In the genomic region with DNA sequence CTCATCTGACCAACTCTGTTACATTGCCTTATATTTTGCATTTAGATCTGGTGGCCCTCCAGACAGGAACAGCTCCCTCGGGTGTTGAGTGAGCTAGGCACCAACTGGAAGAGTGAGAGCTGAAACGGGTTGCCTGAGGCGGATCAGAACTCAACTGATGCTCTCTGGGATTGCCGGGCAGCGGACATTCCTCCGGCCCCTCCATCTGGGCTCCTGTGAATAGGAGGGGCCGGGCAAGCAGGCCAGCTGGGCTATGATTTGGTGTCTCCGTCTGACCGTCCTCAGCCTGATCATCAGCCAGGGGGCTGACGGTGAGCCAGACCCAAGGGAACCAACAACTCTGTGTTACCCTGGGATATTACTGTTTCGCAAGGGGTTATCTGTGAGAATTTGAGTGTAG, we compare ENCODE assay signal across 10 mouse cellular contexts. TPM values are rescaled to one million over a fixed set of nuclear protein-coding genes. Genes with fewer than 3 reads are reported as not detected.
DNase-seq lines count a peak whose midpoint lies in the region; ATAC-seq lines count a peak whose summit lies in the region.
"Had no signal": no experiment of that assay in that cellular context is flagged by ENCODE, and none has a peak within 500 bp of the region (broad histone marks: within the 10 kb centered on the region; RNA-seq: fewer than 3 reads in every experiment).

No protein-coding gene starts in this region.

- no peaks in the 10 kb centered on the region for H3K27me3 ChIP-seq in embryonic facial prominence, embryonic 14.5 days (replicated peaks; ENCODE audit: control insufficient read depth, insufficient read depth, low read length)
- no peaks in the 10 kb centered on the region for H3K27me3 ChIP-seq in forebrain, embryonic 15.5 days
- H3K27me3 ChIP-seq in limb, embryonic 12.5 days, result no peaks in the 10 kb centered on the region
- H3K27me3 ChIP-seq in neural tube, embryonic 15.5 days (replicated peaks), result no peaks in the 10 kb centered on the region

- H3K9ac ChIP-seq in embryonic facial prominence, embryonic 14.5 days (ENCODE audit: low read depth, low read length), result peak overlapping the region; percentile 45
- H3K9ac ChIP-seq in forebrain, embryonic 15.5 days (replicated peaks), result peak overlapping the region; percentile 78
- no peak overlapping the region for H3K9ac ChIP-seq in limb, embryonic 12.5 days (replicated peaks)
- no peak overlapping the region; the same call in 1 of the 2 replicates for H3K9ac ChIP-seq in neural tube, embryonic 15.5 days (replicated peaks)

- no peak for DNase-seq in embryonic facial prominence, embryonic 14.5 days (ENCODE audit: low spot score)
- no peak for DNase-seq in cerebellum, postnatal 36 days
- DNase-seq in heart, postnatal 14 days, result no peak
- DNase-seq in right cerebral cortex, postnatal 25 days, result no peak
- DNase-seq: kidney, postnatal 10 days had no signal

- no peak for ATAC-seq in embryonic facial prominence, embryonic 14.5 days (ENCODE audit: low read depth)
- no peak for ATAC-seq in forebrain, embryonic 15.5 days (replicated peaks)
- no peak for ATAC-seq in limb, embryonic 12.5 days (ENCODE audit: insufficient number of reproducible peaks, insufficient read depth, low FRiP score, low TSS enrichment, low read depth)
- ATAC-seq in neural tube, embryonic 15.5 days (ENCODE audit: low FRiP score), result no peak

- peak overlapping the region; percentile 70 for H3K4me3 ChIP-seq in embryonic facial prominence, embryonic 14.5 days (ENCODE audit: low read depth, low read length)
- H3K4me3 ChIP-seq in forebrain, embryonic 15.5 days, result peak overlapping the region; percentile 87
- H3K4me3 ChIP-seq in limb, embryonic 12.5 days (replicated peaks), result peak overlapping the region; percentile 66
- H3K4me3 ChIP-seq in neural tube, embryonic 15.5 days (replicated peaks), result peak overlapping the region; percentile 29

- H3K9me3 ChIP-seq in embryonic facial prominence, embryonic 14.5 days (ENCODE audit: control insufficient read depth, low read length), result no peaks in the 10 kb centered on the region
- no peaks in the 10 kb centered on the region for H3K9me3 ChIP-seq in forebrain, embryonic 15.5 days
- no peaks in the 10 kb centered on the region for H3K9me3 ChIP-seq in limb, embryonic 12.5 days
- H3K9me3 ChIP-seq in neural tube, embryonic 15.5 days (replicated peaks), result no peaks in the 10 kb centered on the region

- intact Hi-C loops in heart, postnatal 14 days (cut with DNase I), result no loop called here

- no peak overlapping the region for H3K27ac ChIP-seq in embryonic facial prominence, embryonic 14.5 days (replicated peaks; ENCODE audit: low read depth, low read length)
- no peak overlapping the region for H3K27ac ChIP-seq in forebrain, embryonic 15.5 days (replicated peaks)
- H3K27ac ChIP-seq in limb, embryonic 12.5 days, result no peak overlapping the region
- no peak overlapping the region for H3K27ac ChIP-seq in neural tube, embryonic 15.5 days (replicated peaks)

- WGBS in embryonic facial prominence, embryonic 14.5 days, result 46% methylated on average over 11 of the region's 11 CpGs
- 23% methylated on average over 11 of the region's 11 CpGs for WGBS in forebrain, embryonic 15.5 days
- 58% methylated on average over 11 of the region's 11 CpGs for WGBS in limb, embryonic 12.5 days
- 22% methylated on average over 11 of the region's 11 CpGs for WGBS in neural tube, embryonic 15.5 days

- H3K4me1 ChIP-seq in embryonic facial prominence, embryonic 14.5 days (ENCODE audit: control insufficient read depth, insufficient read depth, low read length), result peaks cover 13% of the 10 kb centered on the region
- peaks cover 67% of the 10 kb centered on the region for H3K4me1 ChIP-seq in forebrain, embryonic 15.5 days
- H3K4me1 ChIP-seq in limb, embryonic 12.5 days (replicated peaks), result peaks cover 48% of the 10 kb centered on the region
- peaks cover 69% of the 10 kb centered on the region for H3K4me1 ChIP-seq in neural tube, embryonic 15.5 days

- 0 out of 2 replicates have a peak, but pooled peaks cover 1% of the 10 kb centered on the region for H3K36me3 ChIP-seq in embryonic facial prominence, embryonic 14.5 days (ENCODE audit: control insufficient read depth, insufficient read depth, low read length)
- H3K36me3 ChIP-seq in forebrain, embryonic 15.5 days, result peaks cover 3% of the 10 kb centered on the region; the same call in 1 of the 2 replicates
- peaks cover 39% of the 10 kb centered on the region for H3K36me3 ChIP-seq in limb, embryonic 12.5 days
- H3K36me3 ChIP-seq in neural tube, embryonic 15.5 days, result no peaks in the 10 kb centered on the region

- peak overlapping the region; percentile 78 for H3K4me2 ChIP-seq in embryonic facial prominence, embryonic 14.5 days (ENCODE audit: low read depth, low read length)
- H3K4me2 ChIP-seq in forebrain, embryonic 15.5 days (replicated peaks), result peak overlapping the region; percentile 87
- H3K4me2 ChIP-seq in limb, embryonic 12.5 days, result peak overlapping the region; percentile 79
- peak overlapping the region; percentile 86 for H3K4me2 ChIP-seq in neural tube, embryonic 15.5 days

RNA-seq across cellular contexts. Expression of a gene that starts 2.6 kb away (rescaled TPM):
- polyA plus RNA-seq in embryonic facial prominence, embryonic 14.5 days (2014; fragmentation: Nextera tagmentation; extraction: Ambion mirVana), result 21.4 and 26.3 TPM in 2 replicates
- 74.0 and 78.3 TPM in 2 replicates for polyA plus RNA-seq in forebrain, embryonic 15.5 days (2015; fragmentation: Nextera tagmentation; extraction: Ambion mirVana)
- 69.7 and 70.5 TPM in 2 replicates for polyA plus RNA-seq in limb, embryonic 12.5 days (2016; fragmentation: Nextera tagmentation; extraction: Ambion mirVana)
- 38.9 TPM in 2 replicates for polyA plus RNA-seq in neural tube, embryonic 15.5 days (2015; fragmentation: Nextera tagmentation; extraction: Ambion mirVana)
- under 1 TPM; 0.49 to 0.76 TPM for total RNA-seq in heart, postnatal 14 days (2021)
- total RNA-seq: granulocyte monocyte progenitor cell, adult 5-6 weeks had no signal

RNA-seq across cellular contexts. Expression of a gene that starts 9.1 kb away (rescaled TPM):
- polyA plus RNA-seq in embryonic facial prominence, embryonic 14.5 days (2014; fragmentation: Nextera tagmentation; extraction: Ambion mirVana), result 0.68 and 0.77 TPM in 2 replicates
- not detected in 2 replicates for polyA plus RNA-seq in forebrain, embryonic 15.5 days (2015; fragmentation: Nextera tagmentation; extraction: Ambion mirVana)
- polyA plus RNA-seq in limb, embryonic 12.5 days (2016; fragmentation: Nextera tagmentation; extraction: Ambion mirVana), result 0.21 TPM in 1 of 2 replicates, not detected in the other
- polyA plus RNA-seq in neural tube, embryonic 15.5 days (2015; fragmentation: Nextera tagmentation; extraction: Ambion mirVana), result 0.36 and 0.38 TPM in 2 replicates
- total RNA-seq in heart, postnatal 14 days (2021), result 1 to 10 TPM in 1 of 2 experiments, under 1 TPM in 1; 0.98 to 1.1 TPM
- total RNA-seq: granulocyte monocyte progenitor cell, adult 5-6 weeks had no signal

RNA-seq across cellular contexts. Expression of a gene that starts 15.6 kb away (rescaled TPM):
- polyA plus RNA-seq in embryonic facial prominence, embryonic 14.5 days (2014; fragmentation: Nextera tagmentation; extraction: Ambion mirVana), result 192 and 231 TPM in 2 replicates
- polyA plus RNA-seq in forebrain, embryonic 15.5 days (2015; fragmentation: Nextera tagmentation; extraction: Ambion mirVana), result 46.6 and 52.7 TPM in 2 replicates
- polyA plus RNA-seq in limb, embryonic 12.5 days (2016; fragmentation: Nextera tagmentation; extraction: Ambion mirVana), result 66.4 and 74.9 TPM in 2 replicates
- 140 and 198 TPM in 2 replicates for polyA plus RNA-seq in neural tube, embryonic 15.5 days (2015; fragmentation: Nextera tagmentation; extraction: Ambion mirVana)
- total RNA-seq in heart, postnatal 14 days (2021), result 100 to 1,000 TPM; 110 to 117 TPM

RNA-seq across cellular contexts. Expression of a gene that starts 36.4 kb away (rescaled TPM):
- polyA plus RNA-seq in embryonic facial prominence, embryonic 14.5 days (2014; fragmentation: Nextera tagmentation; extraction: Ambion mirVana), result 6.5 and 8.9 TPM in 2 replicates
- 1.9 and 3.1 TPM in 2 replicates for polyA plus RNA-seq in forebrain, embryonic 15.5 days (2015; fragmentation: Nextera tagmentation; extraction: Ambion mirVana)
- 1.1 and 1.2 TPM in 2 replicates for polyA plus RNA-seq in limb, embryonic 12.5 days (2016; fragmentation: Nextera tagmentation; extraction: Ambion mirVana)
- 3.8 and 4.3 TPM in 2 replicates for polyA plus RNA-seq in neural tube, embryonic 15.5 days (2015; fragmentation: Nextera tagmentation; extraction: Ambion mirVana)
- total RNA-seq in heart, postnatal 14 days (2021), result 1 to 10 TPM in 1 of 2 experiments, under 1 TPM in 1; 0.63 to 2.0 TPM
- polyA plus RNA-seq: liver, adult 2 months had no signal

Comparison
In these comparisons a context has a peak if more than half of its experiments do, and no peak if none do; other contexts are left out.
1. H3K4me3 ChIP-seq: peak in every context shown above with its lines; median percentile 87 in forebrain, embryonic 15.5 days; 70 in embryonic facial prominence, embryonic 14.5 days; 66 in limb, embryonic 12.5 days; 29 in neural tube, embryonic 15.5 days.
2. H3K9ac ChIP-seq: peak in embryonic facial prominence, embryonic 14.5 days (single experiment) and forebrain, embryonic 15.5 days (single experiment); none in limb, embryonic 12.5 days (single experiment) and neural tube, embryonic 15.5 days (single experiment).
3. Peak in every context shown above with its lines, with median percentiles within 50 percentile points of each other: H3K4me2 ChIP-seq.